Mouse (Mus musculus) kidney, adult 8-10 months (tissue): Measurements from ENCODE around the gene Cacna1b.

ENCODE experiments used
- DNase-seq, 2 experiments: peaks; one replicate each; pipeline ENCODE4 v3.0.0; 2022

Gene Cacna1b

GRCm38 (mm10) chr2:24642834-24643233 is 120.1 kb downstream of the Cacna1b start:
- DNase-seq = no peak

GRCm38 (mm10) chr2:24638102-24638954 is 124.6 kb downstream of the Cacna1b start:
- DNase-seq = no peak

GRCm38 (mm10) chr2:24633645-24634044 is 129.3 kb downstream of the Cacna1b start:
- no peak for DNase-seq

- DNase-seq = no peak
Measured at GRCm38 (mm10) chr2:24617141-24617540, 145.8 kb downstream of the Cacna1b start.

- no peak for DNase-seq
Measured at GRCm38 (mm10) chr2:24609789-24610188, 153.2 kb downstream of the Cacna1b start.

- DNase-seq = no peak
Measured at GRCm38 (mm10) chr2:24608765-24609138, 154.2 kb downstream of the Cacna1b start.

- DNase-seq = no peak
Measured at GRCm38 (mm10) chr2:24607905-24608764, 154.8 kb downstream of the Cacna1b start.

GRCm38 (mm10) chr2:24606531-24606930 is 156.4 kb downstream of the Cacna1b start:
- no peak for DNase-seq

GRCm38 (mm10) chr2:24605096-24605495 is 157.9 kb downstream of the Cacna1b start:
- no peak for DNase-seq

GRCm38 (mm10) chr2:24589426-24589825 is 173.5 kb downstream of the Cacna1b start:
- no peak for DNase-seq

- DNase-seq = no peak
Measured at GRCm38 (mm10) chr2:24587999-24588398, 175.0 kb downstream of the Cacna1b start.

- peak; percentile 22 to 63 for DNase-seq
Measured at GRCm38 (mm10) chr2:24574616-24575015, 188.3 kb downstream of the Cacna1b start.

GRCm38 (mm10) chr2:24570917-24571316 is 192.0 kb downstream of the Cacna1b start:
- DNase-seq = no peak

GRCm38 (mm10) chr2:24568555-24568954 is 194.4 kb downstream of the Cacna1b start:
- peak; percentile 18 to 36 for DNase-seq

GRCm38 (mm10) chr2:24562547-24563290 is 200.2 kb downstream of the Cacna1b start:
- DNase-seq = peak in 1 of 2 experiments; percentile 9

- DNase-seq = no peak
Measured at GRCm38 (mm10) chr2:24561946-24562345, 201.0 kb downstream of the Cacna1b start.

- no peak for DNase-seq
Measured at GRCm38 (mm10) chr2:24560201-24560600, 202.8 kb downstream of the Cacna1b start.

- no peak for DNase-seq
Measured at GRCm38 (mm10) chr2:24556347-24556746, 206.6 kb downstream of the Cacna1b start.

- DNase-seq = no peak
Measured at GRCm38 (mm10) chr2:24553962-24554361, 209.0 kb downstream of the Cacna1b start.
